Mouse (Mus musculus) bone marrow, adult 2 months (tissue): Measurements from ENCODE around the gene Ap1m1. TPM values are rescaled to one million over a fixed set of nuclear protein-coding genes. Genes with fewer than 3 reads are reported as not detected.

Experiments used
- H3K27ac ChIP-seq: fragments of 200-500 bp; 2 replicates; pipeline ENCODE4 v1.5.1; 2012; ENCODE audit warnings: low read depth, mild to moderate bottlenecking, control low read depth, inconsistent platforms, low read length; ENCODE audit not compliant: control insufficient read depth, poor library complexity, insufficient read depth
- H3K4me1 ChIP-seq: fragments of 200-500 bp; 2 replicates; pipeline ENCODE4 v1.6.1; 2011; ENCODE audit warnings: low read length; ENCODE audit not compliant: control insufficient read depth, insufficient read depth
- H3K4me3 ChIP-seq: fragments of 200-500 bp; replicated peaks from 2 replicates; pipeline ENCODE3; 2011; ENCODE audit warnings: mild to moderate bottlenecking, low read depth, low read length, control low read depth; ENCODE audit not compliant: control insufficient read depth
- CTCF ChIP-seq: fragments of 200-500 bp; IDR thresholded peaks from 2 replicates; pipeline ENCODE4 v1.5.1; 2011; ENCODE audit warnings: low read length, control low read depth; ENCODE audit not compliant: control insufficient read depth, insufficient read depth
- POLR2A ChIP-seq: fragments of 200-500 bp; IDR thresholded peaks from 2 replicates; pipeline ENCODE4 v1.6.1; 2011; ENCODE audit warnings: low read depth, mild to moderate bottlenecking, control low read depth, low read length, borderline replicate concordance; ENCODE audit not compliant: control insufficient read depth
- WGBS: fragments of 180-500 bp; shearing (Covaris S2); methylation state at CpG from one replicate; pipeline ENCODE4 v1.1.7; 2018; 5-methylcytosine and 5-hydroxymethylcytosine counted together
- polyA plus RNA-seq: library from polyadenylated mRNA; stranded (reverse); fragments of >200 nt; gene quantifications from 2 replicates; pipeline ENCODE4 v1.2.4, GENCODE M21; 2011; ENCODE audit warnings: low replicate concordance; ENCODE audit not compliant: missing spikeins, insufficient read depth, insufficient read length

Gene Ap1m1
- polyA plus RNA-seq, 1 experiment, result 51.8 TPM

- TF ChIP-seq POLR2A (no peak), CTCF (no peak)
- no peaks in the 10 kb centered on the region; the same call in 1 of the 2 replicates for H3K4me1 ChIP-seq
- no peak overlapping the region for H3K4me3 ChIP-seq
- peak overlapping the region; percentile 42; the same call in 1 of the 2 replicates for H3K27ac ChIP-seq
- WGBS, result 42% methylated on average over 8 of the region's 8 CpGs
Observed at GRCm38 (mm10) chr8:72302986-72303612, 63.3 kb downstream of the Ap1m1 start.

- Histone ChIP-seq H3K4me3 (peak overlapping the region; percentile 41), H3K27ac (peak overlapping the region; percentile 38), H3K4me1 (no peaks in the 10 kb centered on the region; the same call in none of the 2 replicates)
- TF ChIP-seq CTCF (no peak), POLR2A (0 out of 2 replicates have a peak, but pooled peaks have one; percentile 24)
- WGBS, result under 1% methylated on average over 8 of the region's 8 CpGs
Observed at GRCm38 (mm10) chr8:72303633-72304032, 63.8 kb downstream of the Ap1m1 start.

- Histone ChIP-seq H3K4me3 (no peak within 1 kb of the TSS), H3K4me1 (no peaks in the 10 kb centered on the region; the same call in none of the 2 replicates), H3K27ac (no peak within 1 kb of the TSS)
- TF ChIP-seq POLR2A (no peak), CTCF (no peak)
- 89% methylated on average over 16 of the region's 16 CpGs for WGBS
Observed at GRCm38 (mm10) chr8:72305210-72305905, 65.5 kb downstream of the Ap1m1 start, which contains the start of gene Gm10282. Gm10282 (minus strand) TSS chr8:72305260.

- 80% methylated on average over 5 of the region's 5 CpGs for WGBS
- H3K4me3 ChIP-seq, result no peak overlapping the region
Observed at GRCm38 (mm10) chr8:72306913-72307312, 67.1 kb downstream of the Ap1m1 start.

More at GRCm38 (mm10) chr8:72306913-72307312, 67.1 kb downstream of the Ap1m1 start:
- Histone ChIP-seq H3K27ac (no peak overlapping the region), H3K4me1 (no peaks in the 10 kb centered on the region; the same call in none of the 2 replicates)
- no peak for TF ChIP-seq CTCF
- TF ChIP-seq POLR2A, result no peak

Other genes starting within 250 kb of the Ap1m1 start
- 48.0 and 160 TPM in 2 replicates for gene Cyp4f18, start 230.4 kb upstream of the Ap1m1 start, polyA plus RNA-seq
- gene Olfr372, start 198.8 kb upstream of the Ap1m1 start, polyA plus RNA-seq, result not detected in 2 replicates
- gene Olfr373, start 156.8 kb upstream of the Ap1m1 start, polyA plus RNA-seq, result not detected in 2 replicates
- 0.18 and 0.30 TPM in 2 replicates for gene Olfr374, start 133.0 kb upstream of the Ap1m1 start, polyA plus RNA-seq
- gene Tpm4, start 105.0 kb upstream of the Ap1m1 start, polyA plus RNA-seq, result 80.7 and 138 TPM in 2 replicates
- gene Rab8a, start 78.8 kb upstream of the Ap1m1 start, polyA plus RNA-seq, result 36.5 and 38.5 TPM in 2 replicates
- gene Hsh2d, start 50.4 kb upstream of the Ap1m1 start, polyA plus RNA-seq, result 6.4 and 7.7 TPM in 2 replicates
- gene Cib3, start 27.2 kb upstream of the Ap1m1 start, polyA plus RNA-seq, result not detected in 2 replicates
- gene Gm11034, start 26.4 kb upstream of the Ap1m1 start, polyA plus RNA-seq, result not detected in 2 replicates
- 34.8 and 47.9 TPM in 2 replicates for gene Fam32a, start 20.3 kb upstream of the Ap1m1 start, polyA plus RNA-seq
- 514 and 1,002 TPM in 2 replicates for gene Gm10282, start 65.2 kb downstream of the Ap1m1 start, polyA plus RNA-seq
- 123 and 179 TPM in 2 replicates for gene Klf2, start 79.0 kb downstream of the Ap1m1 start, polyA plus RNA-seq
- gene Eps15l1, start 181.4 kb downstream of the Ap1m1 start, polyA plus RNA-seq, result 29.1 and 46.4 TPM in 2 replicates
- not detected in 2 replicates for gene Calr3, start 203.9 kb downstream of the Ap1m1 start, polyA plus RNA-seq
- 1.6 and 4.1 TPM in 2 replicates for gene 1700030K09Rik, start 203.9 kb downstream of the Ap1m1 start, polyA plus RNA-seq
- gene Cherp, start 235.2 kb downstream of the Ap1m1 start, polyA plus RNA-seq, result 36.2 and 57.2 TPM in 2 replicates